Mouse (Mus musculus) testis, postnatal 10 days (tissue): Measurements from ENCODE around the gene Ubxn2a.

Experiments
- DNase-seq: peaks from one replicate; pipeline ENCODE4 v3.0.0; 2021; ENCODE audit warnings: low spot score

Gene Ubxn2a

DNA sequence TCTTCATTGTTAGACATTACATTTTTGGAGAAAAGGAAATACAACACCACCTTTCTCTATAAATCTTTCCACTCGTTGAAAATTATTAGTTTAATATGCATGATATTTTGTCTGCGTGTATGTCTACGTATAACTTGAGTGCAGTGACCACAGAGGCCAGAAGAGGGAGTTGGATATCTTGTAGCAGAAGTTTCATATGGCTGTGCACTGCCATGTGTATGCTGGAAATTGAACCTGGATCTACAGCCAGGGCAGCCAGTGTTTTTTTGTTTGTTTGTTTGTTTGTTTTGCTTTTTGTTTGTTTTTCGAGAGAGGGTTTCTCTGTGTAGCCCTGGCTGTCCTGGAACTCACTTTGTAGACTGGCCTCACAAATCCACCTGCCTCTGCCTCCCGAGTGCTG, 28.5 kb downstream of the Ubxn2a start:
- no peak for DNase-seq

DNA sequence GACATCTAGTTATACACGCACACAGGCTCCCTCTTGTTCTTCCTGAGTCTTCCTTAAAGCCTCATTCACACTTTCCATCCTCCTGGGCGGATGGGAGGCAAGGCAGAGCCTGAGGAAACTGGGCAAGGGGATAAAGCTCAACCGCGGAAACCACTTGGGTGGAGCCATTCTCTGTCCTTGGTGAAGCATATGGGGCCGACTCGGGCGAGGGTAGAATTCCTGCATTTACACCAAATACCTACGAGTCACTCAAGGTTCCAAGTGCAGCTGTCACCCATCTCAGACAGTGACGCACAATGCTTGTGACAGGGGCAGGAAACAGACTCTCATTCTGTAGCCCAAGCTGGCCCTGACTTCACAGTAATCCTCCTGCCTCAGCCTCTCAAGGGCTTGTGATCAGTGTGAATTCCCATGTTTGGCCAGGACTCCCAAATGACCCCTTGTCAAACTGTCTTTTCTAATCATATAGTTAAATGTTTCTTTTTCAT, 29.2 kb downstream of the Ubxn2a start:
- DNase-seq: no peak

DNA sequence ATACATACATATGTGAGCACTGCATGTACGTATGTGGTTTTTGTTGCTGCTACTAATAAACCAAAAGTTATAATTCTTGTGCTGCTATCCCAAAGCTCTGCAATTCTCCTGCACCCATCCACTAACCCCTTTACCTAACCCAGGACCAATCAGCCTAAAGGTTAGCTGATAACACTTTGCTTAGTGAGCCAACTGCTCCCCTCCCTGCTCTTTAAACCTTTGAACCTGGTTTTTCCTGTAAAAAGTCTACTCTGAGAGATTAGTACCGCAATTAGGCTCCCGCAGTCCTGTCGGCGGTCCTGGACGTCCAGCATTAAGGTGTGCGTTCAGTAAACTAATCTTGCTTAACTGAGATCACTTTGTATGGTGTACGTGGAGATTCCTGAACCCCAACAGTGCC, 31.9 kb downstream of the Ubxn2a start:
- no peak for DNase-seq

DNA sequence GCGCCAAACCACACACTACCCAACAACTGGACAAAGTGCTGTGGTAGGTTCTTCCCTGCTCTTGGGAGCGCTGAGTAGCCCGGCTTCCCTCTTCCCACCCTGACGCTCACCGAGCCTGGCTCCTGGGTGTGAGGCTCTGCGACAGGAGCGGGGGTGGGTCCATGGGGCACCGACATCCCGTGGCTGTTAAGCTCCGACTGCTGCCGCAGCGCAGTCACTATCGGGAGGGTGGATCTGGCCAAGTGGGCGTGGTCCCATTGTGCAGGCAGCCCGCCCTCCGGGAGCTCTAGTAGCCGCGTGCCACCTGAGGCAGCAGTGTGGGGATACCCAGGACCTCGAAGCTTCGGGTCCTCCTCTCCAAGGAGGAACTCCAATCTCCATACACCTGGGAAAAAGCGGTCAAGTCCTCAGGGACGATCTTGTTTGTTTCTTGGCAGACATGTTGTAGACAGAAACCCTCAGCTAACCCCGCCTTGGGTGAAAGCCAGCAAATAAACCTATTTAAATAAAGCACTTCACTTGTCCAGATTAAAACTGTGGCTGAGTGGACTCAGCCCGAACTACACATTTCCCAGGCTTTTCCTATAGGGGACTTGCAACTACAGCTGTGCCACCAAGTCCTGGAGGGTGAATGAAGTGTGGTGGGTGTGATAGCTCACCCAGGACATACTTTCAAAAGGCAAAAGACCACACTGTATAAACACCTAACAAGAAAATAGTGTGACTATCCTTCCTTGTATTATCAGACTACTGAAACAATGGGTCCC, 33.2 kb downstream of the Ubxn2a start, which contains the start of gene Mfsd2b:
Gene Mfsd2b (minus strand): TSS at position 199 of the 767 bp plus-strand sequence.
- peak; percentile 75 for DNase-seq

DNA sequence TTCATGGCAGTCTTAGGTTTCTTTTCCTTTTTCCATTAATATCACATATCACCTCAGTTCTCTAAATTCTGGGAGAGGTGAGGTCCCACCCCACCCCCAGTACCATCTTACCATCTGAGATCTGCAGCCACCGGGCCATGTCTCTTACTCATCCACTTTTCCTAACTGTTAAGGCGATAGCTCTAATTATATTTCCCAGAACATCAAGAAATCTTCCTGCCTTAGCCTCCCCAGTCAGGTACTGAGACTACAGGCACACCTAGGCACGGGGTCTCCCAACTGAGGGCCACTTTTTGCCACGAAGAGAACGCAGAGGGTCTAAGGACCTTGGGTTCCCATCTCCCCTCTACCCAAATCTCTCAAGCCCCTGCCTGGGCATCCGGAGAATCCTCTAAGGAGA, 34.0 kb downstream of the Ubxn2a start:
- DNase-seq: no peak

DNA sequence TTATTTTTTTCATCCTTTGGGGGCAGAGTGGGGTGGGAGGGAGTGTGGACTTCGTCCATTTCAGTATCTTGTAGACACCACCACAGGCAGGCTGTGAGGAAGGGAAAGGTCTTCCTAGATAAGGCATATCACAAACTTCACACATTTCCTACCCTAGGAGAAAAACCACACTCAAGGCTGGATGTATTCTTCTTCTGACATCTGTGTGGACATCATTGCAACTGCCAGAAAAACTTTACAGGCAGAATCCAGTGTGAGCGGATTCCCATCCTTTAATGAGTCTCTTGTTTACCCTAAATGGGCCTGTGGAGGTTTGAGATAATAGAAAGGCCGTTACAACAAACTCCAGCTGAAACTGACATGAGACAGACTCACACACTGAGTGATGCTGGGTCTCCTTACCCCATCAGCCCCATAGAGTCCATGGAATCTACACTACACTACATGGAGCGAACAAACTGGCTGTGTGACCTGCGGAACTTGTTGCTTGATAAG, 34.5 kb downstream of the Ubxn2a start:
- no peak for DNase-seq

DNA sequence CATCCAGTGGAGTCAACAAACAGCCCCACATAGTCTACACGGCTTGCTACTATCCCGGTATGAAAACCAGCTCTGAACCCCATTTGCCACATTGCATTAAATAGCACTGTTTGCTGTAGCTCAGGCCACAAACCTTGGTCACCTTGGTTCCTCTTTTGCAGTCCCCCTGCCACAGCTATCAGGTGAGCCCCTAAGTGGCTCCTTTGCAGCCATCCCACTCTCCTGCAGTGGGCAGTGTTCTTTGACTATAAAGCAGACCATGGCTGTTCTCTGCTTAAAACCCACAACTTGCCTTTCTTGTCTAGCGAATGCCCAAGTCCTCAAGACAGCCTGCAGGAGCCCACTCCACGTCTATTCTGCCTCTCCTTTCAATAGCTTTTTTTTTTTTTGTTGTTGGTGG, 35.2 kb downstream of the Ubxn2a start:
- no peak for DNase-seq

DNA sequence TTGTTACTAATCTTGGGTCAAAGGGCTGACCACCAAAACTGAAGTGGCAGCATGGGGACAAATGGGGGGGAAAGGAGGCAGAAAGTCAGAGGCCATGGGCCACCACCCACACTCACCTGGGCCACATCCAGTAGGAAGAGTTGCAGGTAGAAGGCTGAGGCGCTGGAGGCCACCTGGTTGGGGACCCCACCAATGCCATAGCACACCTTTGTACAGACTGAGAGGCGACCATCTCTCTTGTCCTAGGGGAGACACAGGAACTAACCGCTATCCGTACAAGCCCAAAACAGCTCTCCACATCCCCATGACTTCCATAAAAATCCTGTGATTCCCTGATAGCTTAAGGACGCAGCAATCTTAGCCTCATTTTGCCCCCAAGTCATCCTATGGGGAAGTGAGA, 36.2 kb downstream of the Ubxn2a start:
- DNase-seq: no peak

DNA sequence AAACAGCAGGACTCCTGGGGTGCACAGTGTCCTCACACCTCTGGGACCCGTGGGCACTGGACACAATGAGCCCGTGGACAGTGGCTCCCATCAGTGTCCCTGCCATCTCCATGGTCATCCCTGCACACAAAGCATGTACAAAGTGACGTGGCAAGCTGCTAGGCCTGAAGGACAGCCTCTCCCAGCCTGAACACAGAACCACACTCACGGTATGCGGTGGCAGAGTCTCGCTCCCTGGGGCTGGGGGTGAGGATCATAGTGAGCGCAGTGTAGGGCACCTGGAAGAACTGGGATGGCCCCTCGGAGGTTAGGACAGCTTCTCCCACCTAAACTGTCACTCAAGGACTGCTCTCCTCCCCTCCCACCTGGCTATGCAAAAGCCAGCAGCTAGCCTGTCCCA, 38.6 kb downstream of the Ubxn2a start:
- no peak for DNase-seq

DNA sequence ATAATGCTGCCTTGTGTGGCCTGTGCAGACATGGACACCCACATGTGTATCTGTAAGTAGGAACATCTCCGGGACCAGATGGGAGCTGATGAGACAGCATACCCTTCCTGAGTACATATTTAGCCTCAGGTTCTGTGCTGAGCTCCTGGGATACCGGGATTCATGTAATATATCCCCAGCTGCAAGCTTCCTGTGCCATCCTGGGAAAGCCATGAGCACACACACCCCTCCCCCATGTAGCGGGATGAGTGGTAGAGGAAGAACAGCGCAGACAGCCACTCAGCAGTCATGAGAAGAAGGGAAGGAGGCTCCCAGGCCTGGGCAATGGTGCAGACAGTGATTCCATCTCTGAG, 43.2 kb downstream of the Ubxn2a start:
- no peak for DNase-seq

DNA sequence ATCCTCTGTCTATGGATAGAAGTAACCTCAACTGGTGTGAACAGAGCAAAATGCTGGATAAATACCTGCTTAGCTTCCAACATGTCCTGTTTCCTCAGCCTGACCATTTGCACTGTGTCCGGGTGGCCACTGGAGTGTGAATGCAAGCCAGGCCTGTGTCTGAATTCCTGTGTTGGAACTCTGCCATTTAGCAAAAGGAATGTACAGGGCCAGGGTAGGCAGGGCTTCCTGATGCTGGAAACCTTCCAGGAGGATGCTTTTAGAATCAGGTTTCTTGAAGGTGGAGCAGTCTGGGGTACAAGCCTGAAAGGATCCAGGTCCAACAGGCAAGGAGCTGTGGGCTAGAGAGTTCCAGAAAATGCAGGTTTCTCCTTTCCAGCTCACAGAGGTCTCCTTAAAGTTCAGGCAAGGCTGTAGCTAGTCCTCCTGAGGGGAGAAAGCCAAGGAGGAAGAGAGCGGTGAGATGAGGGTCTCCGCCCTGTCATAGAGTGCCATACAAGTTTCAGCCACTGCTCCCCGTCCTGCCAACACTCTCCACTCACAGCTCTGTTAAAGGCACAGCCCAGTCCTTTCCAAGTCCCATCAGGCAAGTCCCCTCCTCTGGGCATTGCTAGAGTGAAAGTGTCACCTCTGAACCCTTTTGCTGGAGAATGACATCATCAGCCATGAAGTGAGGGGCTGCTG, 43.7 kb downstream of the Ubxn2a start:
- no peak for DNase-seq

DNA sequence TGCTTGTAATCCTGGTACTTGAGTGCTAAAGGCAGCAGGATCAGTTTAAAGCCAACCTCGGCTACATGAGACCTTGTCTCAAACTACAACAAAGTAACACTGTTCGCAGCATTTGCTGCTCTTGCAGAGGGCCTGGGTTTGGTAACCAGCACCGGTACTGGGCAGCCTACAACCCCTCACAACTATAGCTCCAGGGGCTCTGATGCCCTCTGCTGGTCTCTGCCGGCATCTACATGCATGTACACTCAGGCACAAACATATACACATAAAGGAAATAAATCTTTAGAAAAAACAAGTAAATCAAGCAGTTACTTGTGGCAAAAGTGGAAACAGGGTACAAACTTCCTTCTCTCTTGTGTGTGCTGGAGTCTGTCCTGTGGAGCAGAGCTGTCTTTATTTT, 44.8 kb downstream of the Ubxn2a start:
- DNase-seq: no peak

DNA sequence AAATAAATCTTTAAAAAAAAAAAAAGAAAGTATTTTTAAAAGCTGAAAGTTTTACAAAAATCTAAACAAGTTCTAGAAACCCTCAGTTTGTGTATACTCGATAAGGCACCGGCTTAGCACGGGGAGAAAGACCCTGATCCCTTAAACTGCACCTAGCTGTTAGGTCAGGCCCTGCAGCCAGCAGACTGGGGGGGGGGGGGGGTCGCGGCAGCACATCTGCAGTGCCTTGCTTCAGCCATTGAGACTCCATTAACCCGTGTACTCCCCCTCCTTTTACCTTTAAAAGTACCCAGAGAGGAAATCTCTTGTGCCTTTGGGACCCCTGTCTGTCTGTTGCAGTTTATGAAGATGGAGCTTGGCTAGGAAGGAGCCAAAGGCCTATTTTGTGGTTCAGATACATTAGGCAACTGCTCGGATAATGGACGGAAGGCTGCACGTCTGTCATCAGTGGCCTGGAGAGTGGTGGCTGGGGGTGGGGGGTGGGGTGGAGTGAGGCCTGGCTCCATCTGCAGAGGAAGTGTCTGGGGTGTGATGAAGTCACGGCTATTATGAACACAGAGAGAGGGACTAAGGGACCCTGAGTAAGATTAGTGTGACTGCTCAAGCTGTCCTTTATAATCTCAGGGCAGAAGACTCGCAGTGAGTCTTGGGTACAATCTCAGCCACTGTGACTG, 48.1 kb downstream of the Ubxn2a start:
- DNase-seq: no peak

DNA sequence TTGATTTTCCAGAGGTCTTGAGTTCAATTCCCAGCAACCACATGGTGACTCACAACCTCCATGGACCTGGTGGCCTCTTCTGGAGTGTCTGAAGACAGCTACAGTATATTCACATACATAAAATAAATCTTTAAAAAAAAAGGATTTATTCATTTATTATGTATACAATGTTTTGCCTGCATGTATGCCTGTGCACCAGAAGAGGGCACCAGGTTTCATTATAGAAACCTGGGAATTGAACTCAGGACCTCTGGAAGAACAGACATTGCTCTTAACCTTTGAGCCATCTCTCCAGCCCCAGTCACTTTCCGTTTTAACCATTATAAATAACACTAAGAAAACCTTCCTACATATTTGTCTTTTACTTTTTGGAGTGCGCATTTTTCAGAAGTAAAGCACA, 50.7 kb downstream of the Ubxn2a start:
- DNase-seq: no peak

DNA sequence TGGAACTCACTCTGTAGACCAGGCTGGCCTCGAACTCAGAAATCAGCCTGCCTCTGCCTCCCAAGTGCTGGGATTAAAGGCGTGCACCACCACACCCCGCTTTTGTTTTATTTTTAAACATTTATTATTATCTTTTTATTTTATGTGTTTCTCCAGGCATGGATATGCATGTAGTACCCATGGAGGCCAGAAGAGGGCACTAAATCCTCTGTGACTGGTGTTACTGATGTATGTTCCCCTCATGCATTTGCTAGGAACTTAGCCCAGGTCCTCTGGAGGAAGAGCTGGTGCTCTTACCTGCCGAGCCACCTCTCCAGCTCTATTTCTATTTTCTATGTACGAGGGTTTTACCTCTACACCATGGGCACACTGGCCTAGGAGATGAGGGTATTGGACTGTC, 51.3 kb downstream of the Ubxn2a start:
- no peak for DNase-seq

DNA sequence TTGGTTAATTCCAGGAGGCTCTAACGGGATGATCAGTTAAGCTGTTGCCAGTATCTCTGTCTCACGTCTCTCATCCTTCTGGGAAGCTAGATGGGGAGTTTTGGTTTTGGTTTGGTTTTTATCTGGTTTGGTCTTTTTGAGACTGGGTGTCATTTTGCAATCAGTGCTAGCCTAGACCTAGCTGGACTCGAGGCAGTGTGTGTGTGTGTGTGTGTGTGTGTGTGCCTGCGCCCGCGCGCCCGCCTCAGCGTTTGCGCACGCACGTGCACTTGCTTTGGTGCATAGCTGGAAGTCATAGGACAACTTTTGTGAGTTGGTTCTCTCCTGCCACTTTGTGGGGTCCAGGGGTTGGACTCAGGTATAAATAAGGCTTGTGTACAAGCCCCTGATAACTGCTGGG, 63.8 kb downstream of the Ubxn2a start:
- DNase-seq: peak; percentile 56

DNA sequence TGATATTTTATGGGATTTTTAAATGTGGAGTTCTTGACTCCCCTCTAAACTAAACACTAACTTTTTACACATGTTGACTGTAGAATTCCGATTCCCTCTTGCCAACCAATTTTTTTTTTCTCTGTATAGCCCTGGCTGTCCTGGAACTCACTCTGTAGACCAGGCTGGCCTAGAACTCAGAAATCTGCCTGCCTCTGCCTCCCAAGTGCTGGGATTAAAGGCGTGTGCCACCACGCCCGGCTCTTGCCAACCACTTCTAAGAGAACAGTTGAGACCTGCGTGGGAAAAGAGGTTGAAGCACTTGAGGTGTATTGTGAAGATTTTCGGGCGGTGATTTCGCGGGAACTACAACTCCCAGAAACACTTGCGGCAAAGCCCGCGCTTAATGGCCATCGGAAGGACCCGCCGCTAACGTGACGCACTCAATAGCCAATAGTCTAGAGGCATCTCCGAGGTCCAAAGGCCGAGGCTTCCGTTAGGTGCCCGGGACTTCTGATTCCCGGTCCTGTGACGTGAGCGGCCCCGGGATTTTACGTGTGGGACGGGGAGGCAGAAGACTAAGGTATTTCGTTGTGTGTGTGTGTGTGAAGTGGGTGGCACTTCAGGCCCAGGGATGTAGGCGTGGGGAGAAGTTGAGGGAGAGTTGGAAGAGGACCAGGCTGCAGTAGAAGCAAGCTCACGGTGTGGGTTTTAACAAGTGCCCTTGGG, 64.5 kb downstream of the Ubxn2a start, which contains the start of gene Wdcp:
Gene Wdcp (plus strand): TSS at position 414 of the 708 bp plus-strand sequence.
- peak; percentile 87 for DNase-seq

DNA sequence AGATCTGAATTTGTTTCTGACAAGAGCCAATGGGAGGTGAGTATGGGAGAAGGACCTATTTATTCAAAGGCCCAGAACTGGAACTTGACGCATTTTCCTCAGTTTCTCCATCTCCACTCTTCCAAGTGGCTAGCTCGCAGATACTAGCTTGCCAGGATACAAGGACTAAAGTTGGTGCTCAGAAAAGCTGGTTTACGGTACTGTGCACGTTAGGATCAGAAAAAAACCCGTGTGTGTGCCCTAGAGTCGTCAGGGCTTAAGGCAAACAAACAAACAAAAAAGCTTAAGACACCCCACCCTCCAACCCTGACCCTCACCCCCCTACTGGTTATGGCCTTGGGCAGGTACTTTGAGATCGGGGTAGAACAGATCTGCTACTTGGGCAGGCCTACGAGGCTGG, 65.0 kb downstream of the Ubxn2a start:
- peak; percentile 23 for DNase-seq

DNA sequence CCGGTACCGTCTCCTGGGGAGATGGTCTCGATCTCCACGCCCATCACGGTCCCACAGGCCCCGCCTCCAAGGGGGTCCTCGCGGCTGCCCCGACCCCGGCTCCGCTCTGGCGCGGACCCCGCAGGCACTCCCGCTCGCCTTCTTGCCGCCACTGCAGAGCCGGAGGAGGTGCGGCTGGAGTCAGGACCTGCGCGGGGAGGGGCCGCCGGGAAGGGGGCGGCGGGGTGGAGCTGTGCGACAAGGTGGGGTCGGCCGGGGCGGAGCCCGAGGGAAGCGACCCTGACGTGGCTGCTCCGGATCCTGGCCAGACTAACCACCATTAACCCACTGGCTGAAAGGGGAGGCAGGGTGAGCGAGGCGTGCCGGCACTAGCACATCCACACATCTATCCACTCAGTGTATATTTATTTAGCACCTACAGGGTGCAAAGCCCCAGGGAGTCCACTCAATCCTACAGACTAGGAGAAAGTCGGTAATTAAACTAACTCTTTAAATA, 66.1 kb downstream of the Ubxn2a start, which contains the start of gene Fkbp1b:
Gene Fkbp1b (minus strand): TSS at position 200 of the 496 bp plus-strand sequence.
- peak; percentile 68 for DNase-seq

DNA sequence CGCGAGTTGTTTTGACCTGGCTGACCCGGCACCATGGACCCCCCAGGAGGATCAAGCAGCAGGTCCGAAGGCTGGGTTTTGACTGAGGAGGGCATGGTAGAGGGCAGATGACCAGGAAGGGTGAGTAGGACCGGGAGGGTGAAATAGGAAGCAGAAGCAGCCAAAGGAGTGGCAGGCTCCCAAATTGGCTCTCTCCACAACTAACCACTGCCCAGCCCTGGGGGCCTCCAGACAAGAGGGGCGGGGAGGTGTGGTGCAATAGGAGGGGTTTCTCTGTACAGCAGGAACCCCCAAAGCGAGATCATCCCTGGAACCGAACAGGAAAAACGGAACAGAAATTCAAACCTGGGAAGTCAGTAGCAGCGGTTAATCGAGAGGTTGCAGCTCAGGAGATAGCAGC, 66.8 kb downstream of the Ubxn2a start:
- DNase-seq: peak; percentile 39

DNA sequence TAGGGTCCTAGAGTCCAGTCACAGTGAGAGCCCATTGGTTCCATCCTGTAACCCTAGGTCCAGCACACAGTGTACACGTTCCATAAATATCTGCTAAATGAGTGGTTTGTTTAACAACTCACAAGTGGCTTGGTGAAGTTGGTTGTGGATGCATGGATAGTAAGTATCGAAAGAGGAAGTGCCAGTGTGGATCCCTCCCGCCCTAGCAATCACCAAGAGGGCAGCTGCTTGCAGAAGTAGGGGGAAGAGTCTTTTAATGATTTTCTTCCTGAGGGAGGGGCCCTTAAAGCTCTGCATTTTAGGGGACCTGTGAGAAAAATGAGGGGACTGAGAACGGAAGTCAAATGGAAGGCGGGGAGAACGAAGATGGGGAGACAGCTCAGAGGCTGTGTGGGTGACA, 67.5 kb downstream of the Ubxn2a start:
- peak; percentile 27 for DNase-seq

DNA sequence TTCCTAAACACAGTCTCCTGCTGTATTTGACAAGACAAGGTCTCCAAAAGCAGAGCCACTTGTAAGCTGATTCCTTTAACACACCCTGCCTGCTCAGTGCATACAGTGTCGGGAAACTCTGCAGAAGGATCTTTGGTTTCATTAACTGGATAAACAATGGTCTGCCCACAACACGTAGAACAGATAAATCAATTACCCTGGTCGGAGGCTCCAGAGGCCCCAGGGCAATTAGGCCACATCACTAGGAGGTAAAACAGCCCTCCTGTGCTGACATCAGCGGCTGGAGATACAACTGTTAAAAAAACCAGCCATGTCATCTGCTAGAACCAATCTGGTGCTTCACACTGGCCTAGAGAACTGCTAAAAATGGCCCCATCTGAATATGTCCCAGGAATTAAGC, 70.5 kb downstream of the Ubxn2a start:
- DNase-seq: peak; percentile 20
